Mouse (Mus musculus): ENCODE data around the gene Gbp7.

DNA sequence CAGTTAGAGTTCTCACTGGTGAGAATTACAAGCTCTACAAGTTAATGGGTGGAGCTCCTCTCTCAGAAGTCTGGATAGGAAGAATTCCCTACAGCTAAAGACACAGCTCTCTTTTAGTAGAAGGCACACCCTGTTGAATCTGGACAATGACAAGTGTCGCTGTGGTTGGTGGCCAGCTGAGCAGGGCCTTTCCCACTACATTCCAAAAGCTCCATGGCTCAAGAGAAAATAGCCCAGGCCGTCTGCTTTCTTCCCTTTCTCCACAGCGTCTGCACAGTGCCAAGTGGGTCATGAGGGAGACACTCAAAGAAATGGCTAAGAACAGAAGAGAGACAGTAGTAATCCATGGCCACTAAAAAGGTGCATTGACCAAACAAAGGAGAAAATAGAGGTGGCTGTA lies 2.0 kb upstream of the Gbp7 start:
- TF ChIP-seq USF1 (IDR thresholded peaks at IDR 0.05; ENCODE audit: low read depth), result no peak
- no peak for TF ChIP-seq CEBPB (IDR thresholded peaks at IDR 0.05; ENCODE audit: insufficient read depth, poor library complexity, severe bottlenecking)
